Mouse (Mus musculus) testis, adult 10 weeks (tissue): ENCODE measurements around the gene D630003M21Rik. TPM values are rescaled to one million over a fixed set of nuclear protein-coding genes. Genes with fewer than 3 reads are reported as not detected.

Source experiments
- polyA plus RNA-seq: library from polyadenylated mRNA; stranded (reverse); fragments of 350-450 nt; fragmentation: Illumina TruSeq; extraction: RNeasy Lipid Tissue Mini Kit (QIAGEN cat#74804); gene quantifications from one replicate; pipeline ENCODE4 v1.2.3, GENCODE M21; 2014; ENCODE audit warnings: low read depth, low replicate concordance

Gene D630003M21Rik
- 0.21 TPM for polyA plus RNA-seq

DNA sequence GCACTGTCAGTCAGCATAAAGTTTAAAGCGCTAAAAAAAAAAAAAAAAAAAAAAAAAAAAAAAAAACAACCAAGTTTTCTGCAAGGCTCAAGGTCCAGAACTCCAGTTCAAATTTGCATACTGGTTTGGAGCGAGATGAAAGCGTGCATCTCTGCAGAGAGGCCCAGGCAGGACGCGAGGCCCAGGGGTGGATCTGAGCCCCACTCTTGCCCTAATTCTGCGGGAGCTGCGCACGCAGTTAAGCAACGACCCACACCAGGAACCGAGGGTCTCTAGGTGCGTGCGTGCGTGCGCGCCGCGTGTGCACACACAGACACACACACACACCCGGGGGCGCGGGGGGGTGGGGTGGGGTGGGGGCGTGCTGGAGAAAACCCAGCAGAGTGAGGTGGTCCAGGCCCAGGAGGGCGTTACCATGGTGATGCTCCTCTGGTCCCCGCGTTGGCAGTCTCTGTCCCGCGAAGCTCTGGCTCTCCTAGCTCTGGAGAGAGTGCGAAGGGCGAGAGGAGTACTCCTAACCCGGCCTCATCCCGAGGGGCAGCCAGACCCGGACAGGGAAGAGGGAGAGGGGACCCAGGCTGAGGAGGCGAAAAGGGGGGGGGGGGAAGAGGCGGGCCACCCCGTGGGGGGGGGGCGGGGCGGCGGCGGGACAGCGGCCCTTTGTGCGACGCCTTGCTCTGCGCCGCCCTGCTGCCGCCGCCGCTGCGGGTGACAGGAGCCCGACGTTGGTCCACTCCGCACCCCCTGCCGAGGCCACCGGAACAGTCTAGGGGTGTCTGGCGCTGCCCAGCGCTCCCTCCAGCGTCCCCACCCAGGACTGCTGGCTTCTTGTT lies at the start of gene D630003M21Rik:
Gene D630003M21Rik, minus strand, starts transcription at position 553 of the 833 bp plus-strand sequence.

DNA sequence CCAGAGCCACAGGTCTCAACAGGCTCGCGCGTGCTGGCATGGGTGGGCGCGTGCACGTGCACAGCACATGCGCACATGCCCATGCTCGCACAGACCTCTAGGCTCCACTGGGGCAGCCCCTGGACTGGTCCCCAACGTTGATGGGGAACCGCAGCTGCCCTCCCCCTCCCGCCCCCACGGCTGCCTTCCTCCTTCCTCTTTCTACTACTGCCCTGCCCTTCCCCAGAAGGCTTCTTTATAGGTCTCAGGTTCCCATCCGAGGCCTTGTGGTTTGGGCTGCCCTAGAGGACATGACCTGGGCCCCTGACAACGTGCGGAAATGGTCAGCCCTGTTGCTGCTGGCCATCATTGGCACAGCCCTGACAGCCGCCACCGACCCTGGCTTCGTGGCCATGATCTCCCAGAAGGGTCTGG lies 29.0 kb upstream of the D630003M21Rik start, which contains the start of gene Bpi:
Gene Bpi, plus strand, starts transcription at position 90 of the 414 bp plus-strand sequence.

DNA sequence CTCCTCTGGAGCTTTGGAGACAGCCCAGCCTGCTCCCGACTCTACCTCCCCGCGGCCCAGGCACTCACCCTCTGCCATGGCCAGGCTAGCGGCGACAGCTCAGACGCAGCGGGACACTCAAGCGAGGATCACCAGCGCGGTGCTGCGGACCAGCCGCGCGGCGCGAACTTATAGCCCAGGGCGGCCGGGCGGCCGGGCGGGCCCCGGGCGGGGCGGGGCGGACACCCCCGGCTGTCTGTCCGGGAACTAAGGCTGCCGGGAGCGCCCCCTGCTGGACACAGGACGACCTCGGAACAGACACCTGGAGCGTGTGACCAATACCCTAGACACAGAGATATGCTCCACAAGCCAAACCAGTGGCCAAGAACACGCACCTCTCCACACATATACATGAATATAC lies 82.8 kb downstream of the D630003M21Rik start, which contains the start of gene Tgm2:
Gene Tgm2, minus strand, starts transcription at position 214 of the 400 bp plus-strand sequence.

Other genes starting within 250 kb of the D630003M21Rik start
- gene Tti1, start 200.8 kb downstream of the D630003M21Rik start, polyA plus RNA-seq = 13.9 TPM
- gene Rprd1b, start 200.7 kb downstream of the D630003M21Rik start, polyA plus RNA-seq = 6.8 TPM
- gene Tgm2, start 82.8 kb downstream of the D630003M21Rik start, polyA plus RNA-seq = 0.67 TPM
- gene Bpi, start 28.9 kb upstream of the D630003M21Rik start, polyA plus RNA-seq = 13.3 TPM
- gene Lbp, start 77.3 kb upstream of the D630003M21Rik start, polyA plus RNA-seq = 4.3 TPM
- 4.5 TPM for gene Snhg11, start 146.4 kb upstream of the D630003M21Rik start, polyA plus RNA-seq
- gene Ralgapb, start 180.6 kb upstream of the D630003M21Rik start, polyA plus RNA-seq = 39.1 TPM